Mouse (Mus musculus): Measurements from ENCODE around the gene Hspb8. TPM values are rescaled to one million over a fixed set of nuclear protein-coding genes. Genes with fewer than 3 reads are reported as not detected.

Hspb8 gene
- not detected in 2 replicates for total RNA-seq (2014; fragmentation: Nextera tagmentation)
- 0.16 TPM in 1 of 2 replicates, not detected in the other for total RNA-seq (2017)
- polyA plus RNA-seq (2012), result not detected in 2 replicates

DNA sequence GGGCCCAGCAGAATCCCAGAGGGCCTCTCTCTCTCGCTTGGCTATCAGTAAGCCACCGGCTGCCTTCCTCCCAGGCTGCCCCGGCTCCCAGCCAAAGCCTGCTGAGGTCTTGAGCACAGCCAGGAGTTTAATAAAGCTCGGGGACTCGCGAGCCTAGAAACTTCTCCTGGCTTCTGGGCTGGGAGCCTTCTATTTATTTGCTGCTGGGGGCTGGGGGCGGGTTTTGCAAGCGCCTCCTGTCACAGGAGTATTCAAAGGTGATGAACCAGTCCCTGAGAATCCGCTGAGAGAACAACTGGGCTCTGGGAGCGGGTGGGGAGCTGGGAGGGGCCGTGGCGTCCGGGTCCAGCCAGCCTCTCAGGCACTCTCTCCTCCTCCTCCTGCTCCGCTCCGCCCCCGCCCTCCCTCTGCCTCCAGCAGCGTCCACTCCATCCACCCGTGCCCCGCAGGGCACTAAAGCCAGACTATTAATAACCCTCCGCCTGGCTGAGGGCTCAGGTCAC, at the start of gene Hspb8:
Gene Hspb8, minus strand, starts transcription at position 166 of the 503 bp plus-strand sequence.
- H3K36me3 ChIP-seq (replicated peaks), result no peaks in the 10 kb centered on the region
- no peak for TF ChIP-seq GATA2 (IDR thresholded peaks at IDR 0.05; ENCODE audit: borderline replicate concordance, low read depth, low read length)
- no peak for TF ChIP-seq GATA1 (IDR thresholded peaks at IDR 0.05; ENCODE audit: borderline replicate concordance, low read length)
- TF ChIP-seq CTCF (IDR thresholded peaks at IDR 0.05; ENCODE audit: low read depth, low read length), result no peak
- no peak for TF ChIP-seq POLR2AphosphoS5 (IDR thresholded peaks at IDR 0.05; ENCODE audit: insufficient replicate concordance, low read depth, low read length)
- H3K9me3 ChIP-seq (replicated peaks), result peaks cover 81% of the 10 kb centered on the region
- no peak within 1 kb of the TSS for H3K4me3 ChIP-seq (ENCODE audit: low read depth, low read length)
- DNase-seq (ENCODE audit: low spot score) (no peak), ATAC-seq (ENCODE audit: extremely low read depth, insufficient number of reproducible peaks, low FRiP score, poor library complexity, severe bottlenecking) (no peak)
- H3K27me3 ChIP-seq (ENCODE audit: insufficient read depth, low read length), result no peaks in the 10 kb centered on the region; the same call in 1 of the 2 replicates
- H3K4me1 ChIP-seq (ENCODE audit: insufficient read depth, low read depth, low read length), result no peaks in the 10 kb centered on the region

DNA sequence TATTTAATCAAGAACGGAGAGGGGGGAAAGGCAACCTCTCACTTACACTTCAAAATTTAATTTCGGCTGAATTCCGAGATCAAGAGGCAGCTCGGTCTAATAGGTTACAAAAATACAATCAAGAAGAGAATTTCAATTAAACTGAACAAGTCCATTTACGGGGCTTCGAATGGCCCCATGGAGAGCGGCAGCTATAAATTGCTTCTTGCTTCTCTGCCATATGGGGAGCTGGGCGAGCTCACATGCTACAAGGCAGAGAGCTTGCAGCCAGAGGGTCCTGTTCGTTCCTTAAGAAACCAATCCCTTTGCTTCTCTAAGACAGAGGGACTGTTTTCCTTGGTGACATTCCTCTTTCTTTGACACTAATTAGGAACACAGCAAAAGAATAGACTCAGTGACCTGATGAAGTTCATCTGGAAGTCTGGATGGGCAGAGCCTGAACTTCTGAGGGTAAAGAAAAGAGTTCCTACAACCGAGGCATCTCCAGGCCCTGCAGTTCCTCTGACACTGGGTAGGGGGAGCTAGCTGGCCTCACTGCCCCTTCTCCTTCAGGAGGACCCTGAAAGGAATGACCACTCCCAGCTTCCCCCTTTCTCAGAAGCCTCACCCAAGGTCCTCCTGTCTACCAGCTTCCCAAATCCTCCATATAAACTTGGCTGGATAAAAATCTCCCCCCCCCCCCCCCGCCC, 38.8 kb upstream of the Hspb8 start:
- H3K27me3 ChIP-seq (ENCODE audit: insufficient read depth, low read length), result no peaks in the 10 kb centered on the region
- no peak for DNase-seq (ENCODE audit: low spot score)
- H3K36me3 ChIP-seq (replicated peaks), result no peaks in the 10 kb centered on the region
- TF ChIP-seq TAL1 (conservative IDR thresholded peaks at IDR 0.05; ENCODE audit: low read depth, low read length) (no peak), GATA2 (IDR thresholded peaks at IDR 0.05; ENCODE audit: borderline replicate concordance, low read depth, low read length) (no peak), CTCF (IDR thresholded peaks at IDR 0.05; ENCODE audit: low read depth, low read length) (no peak), POLR2AphosphoS5 (IDR thresholded peaks at IDR 0.05; ENCODE audit: insufficient replicate concordance, low read depth, low read length) (no peak), GATA1 (IDR thresholded peaks at IDR 0.05; ENCODE audit: borderline replicate concordance, low read length) (no peak)
- H3K4me1 ChIP-seq (ENCODE audit: insufficient read depth, low read depth, low read length), result no peaks in the 10 kb centered on the region
- peaks cover 61% of the 10 kb centered on the region for H3K9me3 ChIP-seq (replicated peaks)
- ATAC-seq (ENCODE audit: extremely low read depth, insufficient number of reproducible peaks, low FRiP score, poor library complexity, severe bottlenecking), result no peak
- no peak overlapping the region for H3K4me3 ChIP-seq (ENCODE audit: low read depth, low read length)

DNA sequence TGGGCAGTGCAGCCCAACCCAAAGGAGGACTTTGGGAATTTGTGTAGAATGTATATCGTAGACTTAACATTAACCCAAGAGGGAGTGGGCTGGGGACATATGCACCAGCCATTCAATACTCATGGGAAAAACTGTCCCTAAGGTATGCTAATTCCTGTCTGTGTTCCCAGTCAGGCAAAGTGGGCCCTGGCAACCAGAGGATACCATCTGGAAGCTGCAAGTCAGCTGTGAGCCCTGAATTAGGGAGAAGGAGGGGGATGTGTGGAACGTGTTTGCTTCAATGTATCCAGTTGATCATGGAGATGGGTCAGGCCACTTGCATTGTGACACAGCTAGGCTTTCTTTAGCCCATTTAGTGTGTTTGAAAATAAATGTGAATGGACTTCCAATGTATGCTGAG, 37.3 kb upstream of the Hspb8 start:
- TF ChIP-seq TAL1 (conservative IDR thresholded peaks at IDR 0.05; ENCODE audit: low read depth, low read length) (no peak), GATA2 (IDR thresholded peaks at IDR 0.05; ENCODE audit: borderline replicate concordance, low read depth, low read length) (no peak), GATA1 (IDR thresholded peaks at IDR 0.05; ENCODE audit: borderline replicate concordance, low read length) (no peak), POLR2AphosphoS5 (IDR thresholded peaks at IDR 0.05; ENCODE audit: insufficient replicate concordance, low read depth, low read length) (no peak), CTCF (IDR thresholded peaks at IDR 0.05; ENCODE audit: low read depth, low read length) (no peak)
- Histone ChIP-seq H3K4me3 (ENCODE audit: low read depth, low read length) (no peak overlapping the region), H3K36me3 (replicated peaks) (no peaks in the 10 kb centered on the region), H3K9me3 (replicated peaks) (peaks cover 66% of the 10 kb centered on the region), H3K4me1 (ENCODE audit: insufficient read depth, low read depth, low read length) (no peaks in the 10 kb centered on the region), H3K27me3 (ENCODE audit: insufficient read depth, low read length) (no peaks in the 10 kb centered on the region)
- ATAC-seq (ENCODE audit: extremely low read depth, insufficient number of reproducible peaks, low FRiP score, poor library complexity, severe bottlenecking) (no peak), DNase-seq (ENCODE audit: low spot score) (no peak)

DNA sequence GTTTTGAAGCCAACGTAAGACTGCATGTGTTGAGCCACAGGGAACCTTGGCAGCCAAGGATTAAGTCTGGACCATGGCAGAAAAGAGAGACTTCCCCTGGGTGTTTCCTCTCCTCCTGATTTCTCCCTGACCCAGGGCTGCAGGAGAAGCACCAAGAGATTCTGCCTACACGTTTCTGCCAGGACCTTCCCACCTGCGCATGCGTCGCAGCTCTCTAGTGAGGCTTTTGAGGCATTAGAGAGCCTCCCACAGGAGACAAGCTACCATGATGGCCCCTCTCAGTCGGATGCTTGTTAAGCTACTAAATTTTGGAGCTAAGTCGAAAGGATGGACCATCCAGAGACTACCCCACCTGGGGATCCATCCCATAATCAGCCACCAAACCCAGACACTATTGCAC, 35.1 kb upstream of the Hspb8 start:
- TF ChIP-seq GATA1 (IDR thresholded peaks at IDR 0.05; ENCODE audit: borderline replicate concordance, low read length), result no peak
- TF ChIP-seq POLR2AphosphoS5 (IDR thresholded peaks at IDR 0.05; ENCODE audit: insufficient replicate concordance, low read depth, low read length), result no peak
- DNase-seq (ENCODE audit: low spot score) (no peak), ATAC-seq (ENCODE audit: extremely low read depth, insufficient number of reproducible peaks, low FRiP score, poor library complexity, severe bottlenecking) (no peak)
- H3K9me3 ChIP-seq (replicated peaks), result peaks cover 60% of the 10 kb centered on the region
- H3K36me3 ChIP-seq (replicated peaks), result no peaks in the 10 kb centered on the region
- no peak overlapping the region for H3K4me3 ChIP-seq (ENCODE audit: low read depth, low read length)
- no peaks in the 10 kb centered on the region for H3K4me1 ChIP-seq (ENCODE audit: insufficient read depth, low read depth, low read length)
- H3K27me3 ChIP-seq (ENCODE audit: insufficient read depth, low read length), result no peaks in the 10 kb centered on the region

DNA sequence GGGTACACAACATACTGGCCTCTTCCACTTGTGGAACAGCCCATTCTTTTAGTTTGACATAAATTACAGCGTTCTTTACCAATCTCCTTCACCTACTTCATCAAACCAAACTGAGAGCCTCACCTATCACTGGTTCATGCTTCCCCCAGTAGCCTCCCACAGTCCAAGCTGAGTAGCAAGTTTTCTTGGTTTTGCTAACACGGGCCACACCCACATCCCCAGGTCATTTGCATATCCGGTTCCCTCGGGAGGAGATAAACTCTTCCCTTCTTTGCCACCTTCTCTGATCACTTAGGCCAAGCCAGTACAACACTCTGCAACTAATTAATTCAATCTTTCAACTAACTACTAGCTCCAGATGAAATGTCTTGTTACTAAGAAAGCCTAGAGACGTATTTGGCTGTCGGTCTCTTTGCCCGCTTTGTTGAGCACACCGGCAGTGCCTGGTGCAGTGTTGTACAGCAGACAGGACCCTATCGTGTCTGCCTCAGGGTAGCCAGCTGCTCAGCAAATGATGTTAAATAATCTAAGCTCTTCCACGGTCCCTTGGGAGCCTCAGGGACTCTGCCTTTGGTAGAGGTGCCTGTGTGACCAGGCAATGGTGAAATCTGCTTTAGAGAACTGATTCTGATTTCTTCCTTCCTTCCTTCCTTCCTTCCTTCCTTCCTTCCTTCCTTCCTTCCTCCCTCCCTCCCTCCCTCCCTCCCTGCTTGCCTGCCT, 34.3 kb upstream of the Hspb8 start:
- TF ChIP-seq POLR2AphosphoS5 (IDR thresholded peaks at IDR 0.05; ENCODE audit: insufficient replicate concordance, low read depth, low read length) (no peak), CTCF (IDR thresholded peaks at IDR 0.05; ENCODE audit: low read depth, low read length) (no peak), GATA2 (IDR thresholded peaks at IDR 0.05; ENCODE audit: borderline replicate concordance, low read depth, low read length) (no peak), TAL1 (conservative IDR thresholded peaks at IDR 0.05; ENCODE audit: low read depth, low read length) (no peak), GATA1 (IDR thresholded peaks at IDR 0.05; ENCODE audit: borderline replicate concordance, low read length) (no peak)
- H3K36me3 ChIP-seq (replicated peaks), result no peaks in the 10 kb centered on the region

DNA sequence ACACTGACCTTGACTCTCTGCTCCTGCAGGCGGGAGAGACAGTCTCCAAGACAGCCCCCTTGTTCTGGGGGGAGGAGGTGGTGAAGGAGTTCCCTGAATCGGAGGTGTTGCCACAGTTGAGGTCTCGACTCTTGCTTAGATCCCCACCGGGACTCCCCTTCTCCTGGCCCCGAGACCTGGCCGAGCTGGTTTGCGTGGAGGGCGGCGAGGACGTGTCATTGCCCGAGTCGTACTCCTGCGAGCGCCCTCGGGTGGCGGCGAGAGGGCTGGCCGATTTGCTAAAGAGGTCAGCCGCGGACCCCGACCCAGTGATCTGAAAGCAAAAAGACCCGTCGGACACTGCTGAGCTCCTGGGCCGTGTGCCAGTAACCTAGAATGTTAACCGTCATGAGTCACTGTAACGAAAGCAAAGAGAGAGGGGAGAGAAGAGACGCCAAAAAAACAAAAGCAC, 30.8 kb upstream of the Hspb8 start:
- no peak for ATAC-seq (ENCODE audit: extremely low read depth, insufficient number of reproducible peaks, low FRiP score, poor library complexity, severe bottlenecking)
- TF ChIP-seq TAL1 (conservative IDR thresholded peaks at IDR 0.05; ENCODE audit: low read depth, low read length) (no peak), CTCF (IDR thresholded peaks at IDR 0.05; ENCODE audit: low read depth, low read length) (no peak), GATA1 (IDR thresholded peaks at IDR 0.05; ENCODE audit: borderline replicate concordance, low read length) (no peak), GATA2 (IDR thresholded peaks at IDR 0.05; ENCODE audit: borderline replicate concordance, low read depth, low read length) (no peak), POLR2AphosphoS5 (IDR thresholded peaks at IDR 0.05; ENCODE audit: insufficient replicate concordance, low read depth, low read length) (no peak)
- Histone ChIP-seq H3K4me3 (ENCODE audit: low read depth, low read length) (no peak overlapping the region), H3K4me1 (ENCODE audit: insufficient read depth, low read depth, low read length) (no peaks in the 10 kb centered on the region), H3K36me3 (replicated peaks) (no peaks in the 10 kb centered on the region), H3K9me3 (replicated peaks) (peaks cover 65% of the 10 kb centered on the region), H3K27me3 (ENCODE audit: insufficient read depth, low read length) (no peaks in the 10 kb centered on the region)
- DNase-seq (ENCODE audit: low spot score), result no peak

More for the DNA sequence above, 34.3 kb upstream of the Hspb8 start:
- H3K9me3 ChIP-seq (replicated peaks), result peaks cover 60% of the 10 kb centered on the region
- H3K4me1 ChIP-seq (ENCODE audit: insufficient read depth, low read depth, low read length), result no peaks in the 10 kb centered on the region
- H3K4me3 ChIP-seq (ENCODE audit: low read depth, low read length), result no peak overlapping the region
- DNase-seq (ENCODE audit: low spot score) (no peak), ATAC-seq (ENCODE audit: extremely low read depth, insufficient number of reproducible peaks, low FRiP score, poor library complexity, severe bottlenecking) (no peak)
- no peaks in the 10 kb centered on the region for H3K27me3 ChIP-seq (ENCODE audit: insufficient read depth, low read length)
